Mouse (Mus musculus) large intestine, adult 2 months (tissue): Measurements from ENCODE around the gene Cst12. TPM values are rescaled to one million over a fixed set of nuclear protein-coding genes. Genes with fewer than 3 reads are reported as not detected.

Experiments
- polyA plus RNA-seq: library from polyadenylated mRNA; depleted of rRNA; stranded (reverse); fragments of >200 nt; gene quantifications from 2 replicates; pipeline ENCODE4 v1.2.3, GENCODE M21; 2012; rRNA removed

The Cst12 gene
- polyA plus RNA-seq, 1 experiment = not detected

Other genes with a start within 250 kb of the Cst12 start
- 25.5 and 26.6 TPM in 2 replicates for gene Nxt1, start 116.8 kb upstream of the Cst12 start, polyA plus RNA-seq
- 4.0 and 5.2 TPM in 2 replicates for gene Gzf1, start 108.3 kb upstream of the Cst12 start, polyA plus RNA-seq
- gene Napb, start 56.9 kb upstream of the Cst12 start, polyA plus RNA-seq = 0.58 and 0.74 TPM in 2 replicates
- not detected in 2 replicates for gene Cstl1, start 39.0 kb upstream of the Cst12 start, polyA plus RNA-seq
- not detected in 2 replicates for gene Cst11, start 17.9 kb upstream of the Cst12 start, polyA plus RNA-seq
- not detected in 2 replicates for gene 8030411F24Rik, start 7.4 kb upstream of the Cst12 start, polyA plus RNA-seq
- gene Cst8, start 9.4 kb downstream of the Cst12 start, polyA plus RNA-seq = not detected in 2 replicates
- gene Cst13, start 30.7 kb downstream of the Cst12 start, polyA plus RNA-seq = not detected in 2 replicates
- not detected in 2 replicates for gene Cst9, start 45.8 kb downstream of the Cst12 start, polyA plus RNA-seq
- gene 9230104L09Rik, start 75.7 kb downstream of the Cst12 start, polyA plus RNA-seq = 0.14 and 0.21 TPM in 2 replicates
- 418 and 430 TPM in 2 replicates for gene Cst3, start 86.3 kb downstream of the Cst12 start, polyA plus RNA-seq
- gene Gm1330, start 213.9 kb downstream of the Cst12 start, polyA plus RNA-seq = not detected in 2 replicates
- not detected in 2 replicates for gene Gm10750, start 227.9 kb downstream of the Cst12 start, polyA plus RNA-seq